Mouse (Mus musculus): ENCODE measurements around the gene Defb36. TPM values are rescaled to one million over a fixed set of nuclear protein-coding genes. Genes with fewer than 3 reads are reported as not detected.

The Defb36 gene
- polyA plus RNA-seq (2017; shearing (Covaris generic)), result not detected

DNA sequence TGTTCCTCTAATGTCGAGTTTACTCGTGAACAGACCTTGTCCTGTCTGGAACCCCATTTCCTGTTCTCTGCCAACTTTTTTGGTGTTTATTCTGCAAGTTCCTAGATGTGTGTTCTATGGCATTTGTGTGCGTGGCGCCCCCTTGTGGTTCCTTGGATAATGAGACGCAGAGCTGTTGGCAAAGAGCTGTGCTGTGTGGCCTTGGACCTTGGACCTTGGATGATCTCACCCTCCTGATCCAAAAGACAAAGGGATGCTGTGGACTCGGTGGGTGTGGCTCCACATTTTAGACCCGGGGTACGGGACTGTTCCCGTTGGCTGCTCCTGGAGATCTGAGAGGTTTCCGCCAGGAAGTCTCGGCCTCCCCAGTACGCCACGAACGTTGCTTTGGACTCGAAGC, at the start of gene Defb36:
Gene Defb36 (plus strand): TSS at position 271 of the 400 bp plus-strand sequence.

DNA sequence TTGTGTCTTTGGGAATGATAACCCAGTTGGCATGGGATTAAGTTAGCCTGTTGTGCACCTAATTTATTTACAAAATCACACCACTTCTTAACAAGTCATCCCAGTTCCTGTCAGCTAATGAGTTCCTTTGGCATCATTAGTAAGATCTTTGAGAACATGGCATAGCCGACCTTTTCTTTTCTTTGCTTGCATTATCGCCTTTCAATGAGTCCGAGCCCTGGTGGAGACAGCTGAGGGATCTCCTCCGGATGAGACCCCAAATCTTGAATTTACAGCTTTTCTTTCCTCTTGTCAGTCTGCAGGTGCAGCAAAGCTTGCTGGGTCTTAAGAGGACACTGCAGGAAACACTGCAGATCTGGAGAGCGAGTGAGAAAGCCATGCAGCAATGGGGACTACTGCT, 35.1 kb upstream of the Defb36 start, which contains the start of gene Gm17416:
Gene Gm17416 (plus strand): TSS at position 301 of the 400 bp plus-strand sequence.

DNA sequence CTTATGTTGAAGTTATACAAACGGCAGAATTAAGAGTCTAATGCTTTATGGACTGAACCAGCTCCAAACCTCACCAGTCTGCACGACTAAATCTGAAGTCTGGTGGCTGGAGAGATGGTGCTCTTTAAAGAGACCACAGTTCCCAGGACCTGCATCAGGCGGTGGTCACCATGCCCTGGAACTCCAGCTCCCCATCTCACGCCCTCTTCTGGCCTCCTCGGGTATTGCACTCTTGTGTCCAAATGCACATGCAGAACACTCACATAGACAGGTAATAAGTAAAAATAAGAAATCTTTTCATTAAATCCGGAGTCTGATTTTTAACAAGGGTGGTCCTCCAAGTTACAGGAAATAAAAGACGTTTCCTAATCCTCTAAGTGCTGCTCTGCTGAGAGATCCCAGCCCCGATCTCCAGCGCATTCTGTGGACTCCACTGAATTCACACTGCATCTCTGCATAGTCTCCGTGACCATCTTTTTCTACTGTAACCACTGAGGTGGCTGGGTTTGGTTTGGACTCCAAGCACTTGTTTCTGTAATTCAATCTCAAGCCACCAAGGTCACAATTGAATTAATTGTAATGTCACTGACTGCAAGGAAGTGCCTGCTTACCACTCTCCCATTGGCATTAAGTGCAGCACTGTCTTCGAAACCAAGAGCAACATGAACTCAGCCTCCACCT, 31.9 kb upstream of the Defb36 start, which contains the start of gene Defb21:
Gene Defb21 (plus strand): TSS at position 631 of the 681 bp plus-strand sequence.

DNA sequence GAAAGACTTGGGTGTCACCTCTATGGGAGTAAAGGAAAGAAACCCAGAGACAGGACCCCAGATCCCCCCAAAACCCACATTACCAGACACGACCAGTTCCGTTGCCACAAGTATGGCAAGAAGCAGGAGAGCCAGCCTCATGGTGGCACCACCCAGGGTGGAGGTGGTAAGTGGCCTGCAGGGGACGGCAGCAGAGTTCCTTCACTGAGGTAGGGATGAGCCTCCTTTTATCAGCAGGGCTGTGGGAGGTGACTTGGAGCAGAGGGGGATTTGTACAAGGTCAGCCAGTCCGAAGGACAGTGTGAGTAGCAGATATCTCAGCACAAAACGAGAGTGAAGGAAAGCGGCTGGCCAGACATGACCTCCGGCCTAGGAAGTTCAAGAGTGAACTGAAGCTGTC, 24.0 kb upstream of the Defb36 start, which contains the start of gene Defb19:
Gene Defb19 (minus strand): TSS at position 206 of the 400 bp plus-strand sequence.

DNA sequence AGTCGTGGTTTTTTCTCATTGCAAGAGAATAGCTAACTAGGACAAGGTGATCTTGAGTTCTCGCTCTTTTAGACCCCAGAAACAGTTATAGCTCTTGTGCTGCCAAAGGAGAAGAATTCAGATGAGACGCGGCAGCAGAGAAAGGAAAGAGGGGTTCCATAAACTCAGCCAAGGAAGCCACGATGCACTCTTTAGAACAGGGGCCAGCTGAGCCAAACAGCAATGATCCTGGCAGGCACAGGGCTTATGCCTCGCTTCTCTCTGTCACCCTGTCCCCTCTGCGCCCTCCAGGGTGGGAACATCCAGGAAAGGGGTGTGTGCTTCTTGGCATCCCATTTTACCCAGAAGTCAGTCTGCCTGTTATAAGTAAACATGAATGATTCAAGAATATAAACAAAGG, 4.8 kb upstream of the Defb36 start, which contains the start of gene Defb45:
Gene Defb45 (minus strand): TSS at position 101 of the 400 bp plus-strand sequence.

DNA sequence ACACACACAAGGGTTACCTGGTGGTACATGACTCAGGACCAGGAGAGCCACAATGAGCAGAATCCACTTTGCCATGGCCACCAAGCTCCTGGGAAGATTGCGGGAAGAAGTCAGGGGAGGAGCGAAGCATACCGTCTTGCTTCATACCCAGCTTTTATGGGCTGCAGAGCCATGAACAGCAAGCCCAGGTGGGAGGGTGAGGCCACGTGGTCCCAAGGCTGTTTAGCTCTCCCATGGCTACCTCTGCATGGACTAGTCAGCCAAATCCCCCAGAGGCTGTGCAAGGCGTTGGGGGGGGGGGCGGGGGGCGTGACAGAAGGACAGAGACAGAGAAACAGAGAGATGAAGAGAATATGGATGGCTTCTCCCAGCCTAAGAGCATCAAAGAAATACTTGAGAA, 18.8 kb downstream of the Defb36 start, which contains the start of gene Defb25:
Gene Defb25 (minus strand): TSS at position 101 of the 400 bp plus-strand sequence.

DNA sequence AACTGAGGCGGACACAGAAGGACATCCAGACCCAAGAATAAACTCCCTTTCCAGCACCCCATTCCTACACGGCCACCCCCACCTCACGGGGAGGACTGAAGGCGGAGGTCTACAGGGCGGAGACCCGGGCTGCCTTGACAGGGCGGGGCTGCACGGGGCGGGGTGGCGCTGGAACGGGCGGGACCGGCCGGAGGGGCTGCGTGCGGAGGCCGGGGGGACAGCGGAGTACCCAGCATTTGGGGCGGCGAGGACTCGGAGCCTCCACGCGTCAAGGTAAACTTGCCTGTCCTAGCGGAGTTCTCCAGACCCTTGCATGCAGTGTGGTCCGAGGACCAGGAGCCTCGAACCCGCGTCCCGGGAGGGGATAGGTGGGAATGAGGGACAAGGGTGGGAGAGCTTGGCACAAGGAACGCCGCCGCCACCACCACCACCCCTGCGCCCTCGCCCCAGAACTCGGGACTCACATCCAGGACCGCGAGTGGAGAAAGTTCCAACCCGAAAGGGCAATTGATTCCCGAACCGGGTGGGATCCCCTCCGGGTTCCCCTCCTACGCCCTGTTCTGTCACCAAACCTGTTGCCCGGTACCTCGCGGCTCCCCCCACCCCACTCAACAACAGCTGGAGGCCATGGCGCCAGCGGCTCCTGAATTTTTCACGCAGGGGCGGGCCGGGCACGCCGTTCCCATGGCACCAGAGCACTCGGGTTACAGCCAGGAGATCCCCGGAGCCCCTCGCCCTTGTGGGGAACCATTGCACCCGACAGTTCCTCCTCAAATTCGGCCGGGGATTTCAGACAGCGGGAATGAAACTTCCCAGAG, 22.9 kb downstream of the Defb36 start, which contains the start of gene Rem1:
Gene Rem1 (plus strand): TSS at position 178 of the 818 bp plus-strand sequence.

Other genes starting within 250 kb of the Defb36 start
- gene Nrsn2, start 227.7 kb upstream of the Defb36 start, polyA plus RNA-seq (2017; shearing (Covaris generic)), result not detected
- not detected for gene Sox12, start 206.3 kb upstream of the Defb36 start, polyA plus RNA-seq (2017; shearing (Covaris generic))
- 0.43 TPM for gene Zcchc3, start 189.3 kb upstream of the Defb36 start, polyA plus RNA-seq (2017; shearing (Covaris generic))
- 0.33 TPM for gene 6820408C15Rik, start 188.7 kb upstream of the Defb36 start, polyA plus RNA-seq (2017; shearing (Covaris generic))
- not detected for gene Defb23, start 139.7 kb upstream of the Defb36 start, polyA plus RNA-seq (2017; shearing (Covaris generic))
- not detected for gene Defb20, start 127.3 kb upstream of the Defb36 start, polyA plus RNA-seq (2017; shearing (Covaris generic))
- gene Defb22, start 114.2 kb upstream of the Defb36 start, polyA plus RNA-seq (2017; shearing (Covaris generic)), result not detected
- not detected for gene Defb26, start 92.6 kb upstream of the Defb36 start, polyA plus RNA-seq (2017; shearing (Covaris generic))
- not detected for gene Defb28, start 86.1 kb upstream of the Defb36 start, polyA plus RNA-seq (2017; shearing (Covaris generic))
- not detected for gene Defb29, start 64.2 kb upstream of the Defb36 start, polyA plus RNA-seq (2017; shearing (Covaris generic))
- not detected for gene Gm17416, start 35.0 kb upstream of the Defb36 start, polyA plus RNA-seq (2017; shearing (Covaris generic))
- not detected for gene Defb21, start 31.6 kb upstream of the Defb36 start, polyA plus RNA-seq (2017; shearing (Covaris generic))
- not detected for gene Defb19, start 24.0 kb upstream of the Defb36 start, polyA plus RNA-seq (2017; shearing (Covaris generic))
- gene Defb45, start 4.9 kb upstream of the Defb36 start, polyA plus RNA-seq (2017; shearing (Covaris generic)), result not detected
- gene Defb25, start 18.7 kb downstream of the Defb36 start, polyA plus RNA-seq (2017; shearing (Covaris generic)), result not detected
- gene Rem1, start 22.6 kb downstream of the Defb36 start, polyA plus RNA-seq (2017; shearing (Covaris generic)), result not detected
- gene H13, start 65.1 kb downstream of the Defb36 start, polyA plus RNA-seq (2017; shearing (Covaris generic)), result 39.0 TPM
- 2.4 TPM for gene Mcts2, start 82.7 kb downstream of the Defb36 start, polyA plus RNA-seq (2017; shearing (Covaris generic))
- gene Id1, start 131.9 kb downstream of the Defb36 start, polyA plus RNA-seq (2017; shearing (Covaris generic)), result not detected
- not detected for gene Cox4i2, start 149.8 kb downstream of the Defb36 start, polyA plus RNA-seq (2017; shearing (Covaris generic))
- 69.7 TPM for gene Bcl2l1, start 227.4 kb downstream of the Defb36 start, polyA plus RNA-seq (2017; shearing (Covaris generic))
- gene Tpx2, start 243.6 kb downstream of the Defb36 start, polyA plus RNA-seq (2017; shearing (Covaris generic)), result 4.1 TPM

All from CD4-positive, CD25-positive, alpha-beta regulatory T cell, adult 9 weeks (primary cell).